Mouse (Mus musculus) activated CD4-positive, CD25-positive, alpha-beta regulatory T cell, adult 4 months (primary cell): ENCODE measurements around the gene Arhgef25. TPM values are rescaled to one million over a fixed set of nuclear protein-coding genes. Genes with fewer than 3 reads are reported as not detected.
"Not testable (repeated sequence)": the region's sequence is repeated elsewhere in the genome, so short reads cannot be mapped to it uniquely, and the experiment has no call there.

Source experiments
- ATAC-seq: one replicate; pipeline ENCODE4 v1.8.0; 2017
- polyA plus RNA-seq, 2 experiments: library from polyadenylated mRNA; unstranded; fragments of 100-300 nt; shearing (Covaris generic); gene quantifications; one replicate each; pipeline ENCODE4 v1.2.1; 2017

Gene Arhgef25
- polyA plus RNA-seq, 2 experiments from 2014 or later: not detected

GRCm38 (mm10) chr10:127165354-127165653 lies 24.6 kb downstream of the Arhgef25 start:
- ATAC-seq: no peak

GRCm38 (mm10) chr10:127164631-127165353 lies 25.1 kb downstream of the Arhgef25 start, which contains the start of gene B4galnt1:
Gene B4galnt1, plus strand, starts transcription at chr10:127165225.
- ATAC-seq: peak; percentile 35

- ATAC-seq: no peak
Observed at GRCm38 (mm10) chr10:127164190-127164589, 25.7 kb downstream of the Arhgef25 start.

GRCm38 (mm10) chr10:127162771-127163261 lies 27.1 kb downstream of the Arhgef25 start:
- peak; percentile 72 for ATAC-seq

- no peak for ATAC-seq
Observed at GRCm38 (mm10) chr10:127160728-127161127, 29.2 kb downstream of the Arhgef25 start.

GRCm38 (mm10) chr10:127160081-127160480 lies 29.8 kb downstream of the Arhgef25 start:
- ATAC-seq: no peak

- ATAC-seq: no peak
Observed at GRCm38 (mm10) chr10:127158471-127158870, 31.4 kb downstream of the Arhgef25 start.

- no peak for ATAC-seq
Observed at GRCm38 (mm10) chr10:127156511-127156910, 33.4 kb downstream of the Arhgef25 start.

- no peak for ATAC-seq
Observed at GRCm38 (mm10) chr10:127156089-127156488, 33.8 kb downstream of the Arhgef25 start.

GRCm38 (mm10) chr10:127154652-127155051 lies 35.2 kb downstream of the Arhgef25 start:
- no peak for ATAC-seq

GRCm38 (mm10) chr10:127154241-127154640 lies 35.6 kb downstream of the Arhgef25 start:
- no peak for ATAC-seq

GRCm38 (mm10) chr10:127153323-127153722 lies 36.6 kb downstream of the Arhgef25 start:
- ATAC-seq: no peak

GRCm38 (mm10) chr10:127152556-127152955 lies 37.3 kb downstream of the Arhgef25 start:
- not testable (repeated sequence) for ATAC-seq

- ATAC-seq: not testable (repeated sequence)
Observed at GRCm38 (mm10) chr10:127151233-127151632, 38.6 kb downstream of the Arhgef25 start.

- ATAC-seq: peak; percentile 81
Observed at GRCm38 (mm10) chr10:127150471-127150872, 39.4 kb downstream of the Arhgef25 start.

GRCm38 (mm10) chr10:127147135-127147534 lies 42.7 kb downstream of the Arhgef25 start:
- ATAC-seq: no peak

GRCm38 (mm10) chr10:127145303-127145702 lies 44.6 kb downstream of the Arhgef25 start:
- ATAC-seq: no peak

- ATAC-seq: no peak
Observed at GRCm38 (mm10) chr10:127144536-127144935, 45.3 kb downstream of the Arhgef25 start.

GRCm38 (mm10) chr10:127143228-127143627 lies 46.7 kb downstream of the Arhgef25 start:
- ATAC-seq: no peak

GRCm38 (mm10) chr10:127141500-127141899 lies 48.4 kb downstream of the Arhgef25 start:
- peak; percentile 58 for ATAC-seq

GRCm38 (mm10) chr10:127140971-127141370 lies 48.9 kb downstream of the Arhgef25 start:
- ATAC-seq: peak; percentile 33

GRCm38 (mm10) chr10:127138328-127139141 lies 51.3 kb downstream of the Arhgef25 start:
- no peak for ATAC-seq

- no peak for ATAC-seq
Observed at GRCm38 (mm10) chr10:127137896-127138295, 52.0 kb downstream of the Arhgef25 start.

GRCm38 (mm10) chr10:127136510-127136909 lies 53.4 kb downstream of the Arhgef25 start:
- ATAC-seq: peak; percentile 74
